Comparison of ENCODE assay signal across 18 mouse cellular contexts in the genomic region with DNA sequence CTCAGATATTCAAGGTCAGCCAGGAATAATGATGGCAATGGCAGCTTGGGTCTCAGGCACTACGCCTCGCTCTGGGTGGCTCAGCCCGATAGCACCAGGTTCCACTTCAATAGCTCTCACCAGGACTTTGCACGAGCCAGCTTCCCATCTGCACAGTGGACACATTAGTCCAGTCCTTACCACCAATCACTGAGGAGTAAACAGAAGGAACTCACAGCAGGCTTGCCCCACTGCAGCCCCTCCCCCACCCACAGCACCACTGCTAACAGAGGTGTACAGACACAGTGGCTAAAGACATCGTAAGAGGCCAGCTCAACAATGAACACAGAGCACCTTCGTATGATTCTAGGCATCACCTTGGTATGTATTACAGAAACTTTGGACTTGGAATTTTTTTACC.
A peak's percentile ranks its signal among the peaks of the same experiment; 100 is the strongest.
DNase-seq lines count a peak whose midpoint lies in the region; ATAC-seq lines count a peak whose summit lies in the region.
"Had no signal": no experiment of that assay in that cellular context is flagged by ENCODE, and none has a peak within 500 bp of the region (broad histone marks: within the 10 kb centered on the region; RNA-seq: fewer than 3 reads in every experiment).

No protein-coding gene starts in this region.

- H3K27me3 ChIP-seq in neural tube, embryonic 12.5 days (replicated peaks), result no peaks in the 10 kb centered on the region
- H3K27me3 ChIP-seq in neural tube, embryonic 15.5 days (replicated peaks), result no peaks in the 10 kb centered on the region
- peaks cover 11% of the 10 kb centered on the region for H3K27me3 ChIP-seq in liver, embryonic 13.5 days
- H3K27me3 ChIP-seq: intestine, embryonic 15.5 days had no signal

- intact Hi-C loops in gastrocnemius, postnatal 36 days (cut with DNase I), result no loop called here

- H3K9me3 ChIP-seq in neural tube, embryonic 12.5 days, result no peaks in the 10 kb centered on the region
- H3K9me3 ChIP-seq in neural tube, embryonic 15.5 days (replicated peaks), result no peaks in the 10 kb centered on the region
- no peaks in the 10 kb centered on the region for H3K9me3 ChIP-seq in liver, embryonic 13.5 days (replicated peaks)
- H3K9me3 ChIP-seq: heart, embryonic 12.5 days; intestine, embryonic 15.5 days; limb, embryonic 13.5 days; midbrain, embryonic 12.5 days had no signal

- peaks cover 8% of the 10 kb centered on the region for H3K4me1 ChIP-seq in neural tube, embryonic 12.5 days
- peaks cover 10% of the 10 kb centered on the region for H3K4me1 ChIP-seq in neural tube, embryonic 15.5 days
- peaks cover 6% of the 10 kb centered on the region; the same call in 1 of the 2 replicates for H3K4me1 ChIP-seq in liver, embryonic 13.5 days (replicated peaks)
- H3K4me1 ChIP-seq: intestine, embryonic 15.5 days had no signal

- H3K36me3 ChIP-seq in neural tube, embryonic 12.5 days, result no peaks in the 10 kb centered on the region
- no peaks in the 10 kb centered on the region for H3K36me3 ChIP-seq in neural tube, embryonic 15.5 days
- no peaks in the 10 kb centered on the region for H3K36me3 ChIP-seq in liver, embryonic 13.5 days
- H3K36me3 ChIP-seq: intestine, embryonic 15.5 days; limb, embryonic 13.5 days; midbrain, embryonic 12.5 days had no signal

- no peak overlapping the region for H3K9ac ChIP-seq in neural tube, embryonic 12.5 days
- H3K9ac ChIP-seq in neural tube, embryonic 15.5 days (replicated peaks), result no peak overlapping the region
- H3K9ac ChIP-seq in liver, embryonic 13.5 days, result no peak overlapping the region
- H3K9ac ChIP-seq: heart, embryonic 12.5 days; intestine, embryonic 15.5 days; limb, embryonic 13.5 days; lung, embryonic 14.5 days; midbrain, embryonic 12.5 days had no signal

- no peak overlapping the region for H3K4me2 ChIP-seq in neural tube, embryonic 12.5 days (replicated peaks)
- H3K4me2 ChIP-seq in neural tube, embryonic 15.5 days, result no peak overlapping the region
- H3K4me2 ChIP-seq in liver, embryonic 13.5 days, result no peak overlapping the region
- H3K4me2 ChIP-seq: heart, embryonic 12.5 days; intestine, embryonic 15.5 days; limb, embryonic 13.5 days; lung, embryonic 14.5 days; midbrain, embryonic 12.5 days had no signal

- H3K27ac ChIP-seq in neural tube, embryonic 12.5 days, result no peak overlapping the region
- H3K27ac ChIP-seq in neural tube, embryonic 15.5 days (replicated peaks), result no peak overlapping the region
- H3K27ac ChIP-seq in liver, embryonic 13.5 days, result no peak overlapping the region
- H3K27ac ChIP-seq: intestine, embryonic 15.5 days; limb, embryonic 13.5 days; midbrain, embryonic 12.5 days had no signal

- DNase-seq in cerebellum, postnatal 10 days, result peak; percentile 42 to 67
- no peak for DNase-seq in cerebellum, adult 9-10 months
- DNase-seq in kidney, adult 18-20 months, result peak; percentile 40
- DNase-seq in kidney, postnatal 14 days, result no peak
- DNase-seq in liver, embryonic 13.5 days, result no peak
- DNase-seq in gastrocnemius, postnatal 36 days, result no peak
- DNase-seq: heart, postnatal 36 days; lung, embryonic 14.5 days; lung, postnatal 4 days; right cerebral cortex, postnatal 4 days; thymus, postnatal 36 days had no signal

- no peak overlapping the region for H3K4me3 ChIP-seq in neural tube, embryonic 12.5 days
- no peak overlapping the region for H3K4me3 ChIP-seq in neural tube, embryonic 15.5 days (replicated peaks)
- no peak overlapping the region for H3K4me3 ChIP-seq in liver, embryonic 13.5 days (replicated peaks)
- H3K4me3 ChIP-seq: heart, embryonic 12.5 days; intestine, embryonic 15.5 days; limb, embryonic 13.5 days; midbrain, embryonic 12.5 days had no signal

- 0 out of 2 replicates have a peak, but pooled peaks have one; percentile 29 for ATAC-seq in neural tube, embryonic 12.5 days (ENCODE audit: low FRiP score, low read depth)
- no peak for ATAC-seq in neural tube, embryonic 15.5 days (ENCODE audit: low FRiP score)
- ATAC-seq in liver, embryonic 13.5 days (ENCODE audit: low read depth), result peak; percentile 54
- ATAC-seq: forebrain, embryonic 14.5 days; intestine, embryonic 15.5 days had no signal

- WGBS in neural tube, embryonic 12.5 days, result 58% methylated on average over 6 of the region's 6 CpGs
- 62% methylated on average over 6 of the region's 6 CpGs for WGBS in neural tube, embryonic 15.5 days
- WGBS in liver, embryonic 13.5 days (ENCODE audit: insufficient replicate concordance), result 66% methylated on average over 6 of the region's 6 CpGs

Comparison
In these comparisons a context has a peak if more than half of its experiments do, and no peak if none do; other contexts are left out.
1. DNase-seq: peak in cerebellum, postnatal 10 days (2 of 2) and kidney, adult 18-20 months (single experiment); none in cerebellum, adult 9-10 months (single experiment), kidney, postnatal 14 days (single experiment), liver, embryonic 13.5 days (single experiment) and gastrocnemius, postnatal 36 days (0 of 2).